Mouse (Mus musculus) yolk sac, embryonic 10.5 days (tissue): ENCODE results near the gene Wfikkn2.

Source experiments
- DNase-seq: peaks from one replicate; pipeline ENCODE4 v3.0.0-alpha.2; 2017; ENCODE audit warnings: low spot score

Gene Wfikkn2

DNA sequence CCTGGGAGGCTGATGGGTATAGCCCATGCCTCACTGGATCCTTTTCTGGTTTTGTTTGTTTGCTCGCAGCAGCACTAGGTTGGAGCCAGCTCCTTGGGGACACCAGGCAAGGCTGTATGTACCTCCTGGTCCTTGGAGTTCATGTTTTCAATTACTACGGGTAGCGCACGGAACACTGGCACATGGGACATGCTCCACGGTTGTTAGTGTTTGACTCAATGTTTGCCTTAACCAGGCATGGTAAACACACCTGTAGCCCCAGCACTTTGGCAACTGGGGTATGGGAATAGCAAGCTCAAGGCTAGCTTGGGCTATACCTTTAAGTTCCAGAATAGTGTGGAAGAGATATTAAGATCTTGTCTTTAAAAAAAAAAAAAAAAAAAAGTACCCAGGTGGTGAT is 55.1 kb downstream of the Wfikkn2 start:
- no peak for DNase-seq

DNA sequence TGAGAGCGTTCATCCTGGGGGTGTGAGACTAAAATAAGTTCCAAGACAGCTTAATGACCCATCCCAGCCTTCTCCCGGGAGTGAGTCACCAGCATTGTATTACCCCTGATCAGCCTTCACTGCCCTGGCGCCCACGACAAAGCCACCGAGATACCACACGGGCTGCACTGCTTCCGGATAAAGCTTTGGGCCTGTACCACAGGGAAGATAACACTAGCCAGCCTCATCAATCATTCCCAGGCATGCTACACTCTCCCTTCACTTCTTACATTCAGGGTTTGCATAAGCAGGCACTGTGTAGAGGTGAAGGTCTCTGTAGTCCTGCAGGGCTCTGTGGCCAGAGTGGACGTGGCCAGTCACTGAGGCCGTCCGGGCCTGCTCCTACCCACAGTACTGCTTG is 56.2 kb downstream of the Wfikkn2 start:
- DNase-seq = no peak
